Mouse (Mus musculus) neural tube, embryonic 15.5 days (tissue): ENCODE data around the gene Olfr1222. TPM values are rescaled to one million over a fixed set of nuclear protein-coding genes. Genes with fewer than 3 reads are reported as not detected.
"Not testable (repeated sequence)": the region's sequence is repeated elsewhere in the genome, so short reads cannot be mapped to it uniquely, and the experiment has no call there.

ENCODE experiments used
- ATAC-seq: fragments of 200-750 bp; cut with Nextera tagmentation; 2 replicates; pipeline ENCODE4 v1.8.0; 2017; ENCODE audit warnings: mild to moderate bottlenecking, moderate TSS enrichment, moderate library complexity; ENCODE audit not compliant: low FRiP score
- H3K27ac ChIP-seq: fragments of 300-500 bp; sonication (generic); replicated peaks from 2 replicates; pipeline ENCODE4 v1.5.1; 2015; ENCODE audit warnings: mild to moderate bottlenecking, inconsistent platforms
- H3K27me3 ChIP-seq: fragments of 300-500 bp; sonication (generic); replicated peaks from 2 replicates; pipeline ENCODE4 v1.6.1; 2015; ENCODE audit warnings: inconsistent platforms
- H3K36me3 ChIP-seq: fragments of 300-500 bp; sonication (generic); 2 replicates; pipeline ENCODE4 v1.6.1; 2015; ENCODE audit warnings: inconsistent platforms
- H3K4me1 ChIP-seq: fragments of 300-500 bp; sonication (generic); 2 replicates; pipeline ENCODE4 v1.6.1; 2015; ENCODE audit warnings: inconsistent platforms
- H3K4me2 ChIP-seq: fragments of 300-500 bp; sonication (generic); 2 replicates; pipeline ENCODE4 v1.6.1; 2015; ENCODE audit warnings: inconsistent platforms, mild to moderate bottlenecking, moderate library complexity
- H3K4me3 ChIP-seq: fragments of 300-500 bp; sonication (generic); replicated peaks from 2 replicates; pipeline ENCODE4 v1.5.1; 2015; ENCODE audit warnings: mild to moderate bottlenecking, inconsistent platforms
- H3K9ac ChIP-seq: fragments of 300-500 bp; sonication (generic); replicated peaks from 2 replicates; pipeline ENCODE4 v1.6.1; 2015; ENCODE audit warnings: mild to moderate bottlenecking, inconsistent platforms
- H3K9me3 ChIP-seq: fragments of 300-500 bp; sonication (generic); replicated peaks from 2 replicates; pipeline ENCODE4 v1.6.1; 2016; ENCODE audit warnings: inconsistent platforms
- WGBS: fragments of 180-500 bp; shearing (Covaris S2); methylation state at CpG from one replicate; pipeline ENCODE4 v1.1.7; 2015; ENCODE audit warnings: mixed read lengths; 5-methylcytosine and 5-hydroxymethylcytosine counted together
- polyA plus RNA-seq: library from polyadenylated mRNA; unstranded; fragments of >200 nt; fragmentation: Nextera tagmentation; extraction: Ambion mirVana; gene quantifications from 2 replicates; pipeline ENCODE4 v1.2.1, GENCODE M21; 2015

Olfr1222 gene
- not detected in 2 replicates for polyA plus RNA-seq

DNA sequence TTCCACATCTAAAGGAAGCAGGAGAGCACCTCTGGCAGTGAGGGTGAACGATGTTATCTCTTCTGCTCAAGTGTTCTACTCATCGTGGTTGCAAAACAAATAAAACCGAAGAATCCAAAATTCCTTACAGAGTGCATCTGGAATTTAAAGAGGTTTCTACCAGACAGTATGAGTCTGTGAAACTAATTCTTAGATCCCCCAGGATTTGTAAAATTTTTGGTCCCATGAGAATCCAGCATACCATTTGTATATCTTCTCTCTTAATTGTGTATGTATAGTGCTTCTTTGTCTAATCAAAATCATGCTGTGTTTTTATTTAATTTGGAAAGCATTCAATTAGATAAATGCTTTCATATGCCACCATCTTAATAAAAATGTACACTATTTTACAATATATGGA, at the start of gene Olfr1222:
TSS of gene Olfr1222 (minus strand) at position 101 of the 400 bp plus-strand sequence.
- no peaks in the 10 kb centered on the region for H3K4me1 ChIP-seq
- no peaks in the 10 kb centered on the region for H3K36me3 ChIP-seq
- no peak for ATAC-seq
- no peak within 1 kb of the TSS for H3K9ac ChIP-seq
- no peaks in the 10 kb centered on the region for H3K9me3 ChIP-seq
- 78% methylated on average over 3 of the region's 3 CpGs for WGBS
- H3K27me3 ChIP-seq, result no peaks in the 10 kb centered on the region
- no peak within 1 kb of the TSS for H3K27ac ChIP-seq
- H3K4me3 ChIP-seq, result no peak within 1 kb of the TSS
- H3K4me2 ChIP-seq, result no peak within 1 kb of the TSS

DNA sequence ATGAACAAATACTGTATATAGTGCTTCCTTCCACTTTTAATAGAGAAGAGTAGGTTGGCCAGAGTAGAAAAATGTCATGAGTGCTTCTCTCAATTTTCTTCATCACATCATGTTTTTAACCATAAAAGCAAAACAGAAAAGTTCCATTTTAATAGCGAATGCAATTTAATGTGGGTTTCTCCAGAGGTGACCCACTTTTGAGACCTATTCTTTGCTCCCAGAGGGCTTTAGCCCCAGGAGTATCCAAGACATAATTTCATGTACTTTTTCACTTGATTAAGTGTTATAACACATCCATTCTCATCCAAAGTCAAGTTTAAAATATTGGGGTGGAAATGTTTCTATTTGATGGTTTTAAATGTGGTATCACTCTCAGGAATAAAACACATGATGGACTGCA, 41.7 kb upstream of the Olfr1222 start, which contains the start of gene Olfr1225:
TSS of gene Olfr1225 (minus strand) at position 101 of the 400 bp plus-strand sequence.
- WGBS, result 96% methylated on average over 1 of the region's 1 CpGs
- Histone ChIP-seq H3K9ac (no peak within 1 kb of the TSS), H3K4me3 (no peak within 1 kb of the TSS), H3K9me3 (no peaks in the 10 kb centered on the region), H3K4me1 (no peaks in the 10 kb centered on the region), H3K27ac (no peak within 1 kb of the TSS), H3K4me2 (no peak within 1 kb of the TSS), H3K36me3 (no peaks in the 10 kb centered on the region), H3K27me3 (no peaks in the 10 kb centered on the region)
- no peak for ATAC-seq

DNA sequence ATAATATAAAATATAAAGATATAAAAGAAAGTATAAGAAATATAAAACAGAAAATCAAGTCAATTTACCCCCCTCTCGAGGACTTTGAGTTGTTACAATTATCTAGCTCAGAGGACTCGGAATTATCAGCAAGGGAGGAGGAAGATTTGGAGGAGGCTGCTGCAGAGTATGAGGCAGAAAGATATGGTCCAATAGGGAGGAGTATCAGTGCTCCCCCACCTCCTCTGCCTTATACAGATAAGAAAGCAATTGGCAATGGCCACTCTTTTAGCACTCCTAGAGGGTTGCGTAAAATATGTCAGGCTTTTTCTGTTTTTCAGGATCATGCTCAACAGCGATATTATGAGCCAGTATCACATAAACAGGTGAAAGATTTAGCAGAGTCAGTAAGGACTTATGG, 31.9 kb upstream of the Olfr1222 start:
- not testable (repeated sequence) for ATAC-seq, H3K27me3 ChIP-seq, H3K4me2 ChIP-seq, H3K9ac ChIP-seq, H3K9me3 ChIP-seq, H3K4me1 ChIP-seq, H3K4me3 ChIP-seq, H3K36me3 ChIP-seq, H3K27ac ChIP-seq
- 93% methylated on average over 4 of the region's 4 CpGs for WGBS

DNA sequence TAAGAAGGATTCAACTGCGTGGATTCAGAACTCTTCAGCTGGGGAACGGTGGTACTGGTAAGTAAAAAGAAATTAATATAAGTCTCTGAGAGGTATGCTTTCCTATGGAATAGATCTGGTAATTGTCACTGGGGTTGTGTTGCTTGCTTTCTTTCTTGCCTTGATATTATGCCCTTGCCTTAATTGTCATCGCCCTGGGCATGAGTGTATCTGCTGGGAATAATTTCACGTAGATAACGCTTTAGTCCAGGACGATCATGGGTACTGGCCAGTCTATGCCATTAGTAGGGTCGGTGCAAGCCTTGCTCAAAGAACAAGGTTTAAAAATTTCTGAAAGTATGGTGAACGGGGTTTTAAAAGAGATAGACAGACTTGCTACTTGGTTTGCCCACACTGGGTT, 31.1 kb upstream of the Olfr1222 start, which contains the start of gene Olfr1224-ps1:
TSS of gene Olfr1224-ps1 (minus strand) at position 101 of the 400 bp plus-strand sequence.
- WGBS, result 93% methylated on average over 8 of the region's 8 CpGs
- not testable (repeated sequence) for H3K9ac ChIP-seq, ATAC-seq, H3K27ac ChIP-seq, H3K4me2 ChIP-seq, H3K4me1 ChIP-seq, H3K36me3 ChIP-seq, H3K9me3 ChIP-seq, H3K4me3 ChIP-seq, H3K27me3 ChIP-seq

DNA sequence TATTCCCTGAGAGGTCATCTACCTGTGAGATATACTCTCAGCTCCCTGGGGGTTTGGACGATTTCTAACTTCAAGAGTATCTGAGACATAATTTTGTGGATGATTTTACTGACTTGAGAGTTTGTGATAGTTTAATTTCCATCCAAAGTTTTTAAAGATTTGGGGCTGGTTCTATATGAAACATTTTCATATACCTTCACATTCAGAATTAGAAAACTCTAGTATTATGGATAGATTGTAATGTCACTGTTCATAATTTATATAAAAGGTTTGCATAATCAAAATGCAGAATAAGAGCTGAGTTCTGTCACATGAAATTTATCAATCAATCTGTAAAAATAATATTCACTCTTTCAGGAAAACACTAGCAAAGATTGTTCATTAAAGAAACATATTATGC, 18.6 kb upstream of the Olfr1222 start, which contains the start of gene Olfr1223:
TSS of gene Olfr1223 (minus strand) at position 101 of the 400 bp plus-strand sequence.
- Histone ChIP-seq H3K27ac (no peak within 1 kb of the TSS), H3K9ac (no peak within 1 kb of the TSS), H3K36me3 (no peaks in the 10 kb centered on the region), H3K9me3 (no peaks in the 10 kb centered on the region), H3K4me3 (no peak within 1 kb of the TSS), H3K4me2 (no peak within 1 kb of the TSS), H3K4me1 (no peaks in the 10 kb centered on the region), H3K27me3 (no peaks in the 10 kb centered on the region)
- 79% methylated on average over 1 of the region's 1 CpGs for WGBS
- ATAC-seq, result no peak

DNA sequence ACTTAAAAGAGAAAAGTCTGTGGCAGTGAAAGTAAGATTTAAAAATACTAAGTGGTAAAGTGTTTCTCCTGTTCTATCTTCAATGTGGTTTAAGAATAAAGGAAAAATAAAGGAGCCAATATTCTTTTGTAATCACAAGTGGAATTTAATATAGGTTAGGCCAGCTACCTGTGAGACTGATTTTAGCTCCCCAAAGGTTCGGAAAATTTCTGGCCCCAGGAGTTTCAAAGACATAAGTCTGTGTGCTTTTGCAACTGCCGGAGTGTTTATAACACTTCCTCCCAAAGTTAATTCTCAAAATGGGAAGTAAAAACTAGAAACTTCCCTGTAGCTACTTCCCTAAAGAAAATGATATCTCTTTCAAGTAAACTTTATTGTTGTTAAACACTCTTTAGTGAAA, 15.7 kb downstream of the Olfr1222 start, which contains the start of gene Olfr1221:
TSS of gene Olfr1221 (minus strand) at position 101 of the 400 bp plus-strand sequence.
- Histone ChIP-seq H3K4me1 (no peaks in the 10 kb centered on the region), H3K27me3 (no peaks in the 10 kb centered on the region), H3K9me3 (no peaks in the 10 kb centered on the region), H3K27ac (no peak within 1 kb of the TSS), H3K36me3 (no peaks in the 10 kb centered on the region), H3K9ac (no peak within 1 kb of the TSS), H3K4me3 (no peak within 1 kb of the TSS), H3K4me2 (no peak within 1 kb of the TSS)
- no peak for ATAC-seq
- WGBS, result 90% methylated on average over 2 of the region's 2 CpGs

DNA sequence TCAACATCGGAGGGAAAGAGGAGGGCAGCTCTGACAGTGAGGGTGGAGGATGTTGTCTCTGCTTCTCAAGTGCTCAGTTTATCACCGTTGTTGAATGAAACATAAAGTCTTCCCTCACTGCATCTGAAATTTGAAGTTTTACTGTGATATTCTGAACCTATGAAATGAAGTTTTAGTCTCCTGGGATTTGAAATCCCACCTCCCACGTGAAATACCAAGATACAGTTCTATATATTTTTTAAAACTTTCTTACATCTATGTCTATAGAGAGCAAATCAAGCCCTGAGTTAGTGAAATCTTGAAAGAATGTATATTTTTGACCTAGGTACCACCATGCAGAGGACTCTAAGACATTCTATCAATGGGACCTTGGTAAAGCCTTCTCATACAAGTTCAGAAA, 26.1 kb downstream of the Olfr1222 start, which contains the start of gene Olfr1220:
TSS of gene Olfr1220 (minus strand) at position 101 of the 400 bp plus-strand sequence.
- Histone ChIP-seq H3K27ac (no peak within 1 kb of the TSS), H3K27me3 (no peaks in the 10 kb centered on the region), H3K4me2 (no peak within 1 kb of the TSS), H3K9ac (no peak within 1 kb of the TSS), H3K36me3 (no peaks in the 10 kb centered on the region), H3K4me3 (no peak within 1 kb of the TSS), H3K9me3 (no peaks in the 10 kb centered on the region), H3K4me1 (no peaks in the 10 kb centered on the region)
- no peak for ATAC-seq
- 75% methylated on average over 3 of the region's 3 CpGs for WGBS

DNA sequence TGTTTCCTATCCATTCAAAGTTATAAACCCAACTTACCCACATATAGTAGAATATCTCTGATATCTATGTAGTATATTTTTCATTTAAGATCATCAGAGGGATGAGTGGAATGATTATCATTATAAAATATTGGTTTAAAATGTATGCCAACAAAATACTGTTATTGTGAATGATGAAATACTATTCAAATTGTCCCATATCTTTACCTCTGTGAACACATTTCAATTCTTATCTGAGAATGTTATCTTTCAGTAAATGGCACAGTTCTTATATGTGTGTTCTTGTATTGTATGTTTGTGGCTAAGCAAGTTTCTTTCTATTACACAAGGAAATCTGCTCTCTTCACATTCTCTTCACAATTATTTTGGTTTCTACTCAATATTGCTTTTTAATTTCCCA, 27.2 kb downstream of the Olfr1222 start:
- no peak for ATAC-seq
- no peak overlapping the region for H3K27ac ChIP-seq
- H3K36me3 ChIP-seq, result no peaks in the 10 kb centered on the region
- H3K9me3 ChIP-seq, result no peaks in the 10 kb centered on the region
- H3K4me1 ChIP-seq, result no peaks in the 10 kb centered on the region
- H3K4me3 ChIP-seq, result no peak overlapping the region
- H3K9ac ChIP-seq, result no peak overlapping the region
- no peak overlapping the region for H3K4me2 ChIP-seq
- no peaks in the 10 kb centered on the region for H3K27me3 ChIP-seq

DNA sequence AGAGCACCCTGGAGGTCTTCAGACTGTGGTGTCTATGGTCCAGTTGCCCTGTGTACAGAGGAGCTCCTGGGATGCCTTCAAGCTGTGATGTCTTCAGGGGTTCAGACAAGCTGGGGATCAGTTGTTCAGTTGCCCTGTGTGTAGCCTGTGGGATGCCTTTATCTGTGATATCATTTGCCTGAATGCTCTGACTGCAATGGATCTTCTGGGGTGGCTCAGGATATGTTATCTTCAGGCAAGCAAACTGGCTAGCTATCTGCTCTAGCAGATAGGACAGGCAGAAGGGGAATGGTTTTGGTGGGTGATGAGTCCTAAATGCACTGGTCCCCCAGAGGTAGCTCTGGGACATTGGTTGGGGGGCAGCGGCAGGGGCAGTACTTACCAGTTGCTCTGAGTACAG, 39.0 kb downstream of the Olfr1222 start:
- ATAC-seq, result no peak
- WGBS, result 96% methylated on average over 1 of the region's 1 CpGs
- Histone ChIP-seq H3K9me3 (no peaks in the 10 kb centered on the region), H3K27me3 (no peaks in the 10 kb centered on the region), H3K36me3 (no peaks in the 10 kb centered on the region), H3K27ac (no peak overlapping the region), H3K4me3 (no peak overlapping the region), H3K4me1 (no peaks in the 10 kb centered on the region), H3K4me2 (no peak overlapping the region), H3K9ac (no peak overlapping the region)

DNA sequence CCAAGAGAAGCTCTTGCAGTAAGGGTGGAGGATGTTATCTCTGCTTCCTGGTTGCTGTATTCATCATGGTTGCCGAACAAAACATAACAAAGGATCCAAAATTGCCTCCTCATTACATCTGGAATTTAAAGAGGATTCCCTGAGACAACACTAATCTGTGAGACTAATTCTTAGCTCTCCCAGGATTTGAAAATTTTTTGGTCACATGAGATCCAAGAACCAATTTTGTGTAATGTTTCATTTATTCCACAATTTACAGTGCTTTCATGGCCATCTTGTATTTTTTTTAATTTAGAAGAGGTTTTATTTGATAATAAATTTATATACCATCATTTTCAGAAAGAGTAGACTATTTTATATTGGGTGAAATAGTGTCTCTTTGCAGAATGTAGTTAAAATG, 49.4 kb downstream of the Olfr1222 start, which contains the start of gene Olfr1219:
TSS of gene Olfr1219 (minus strand) at position 101 of the 400 bp plus-strand sequence.
- H3K4me1 ChIP-seq, result no peaks in the 10 kb centered on the region
- WGBS, result 65% methylated on average over 1 of the region's 1 CpGs
- no peak for ATAC-seq
- H3K9me3 ChIP-seq, result no peaks in the 10 kb centered on the region
- H3K27me3 ChIP-seq, result no peaks in the 10 kb centered on the region
- H3K4me2 ChIP-seq, result no peak within 1 kb of the TSS
- no peak within 1 kb of the TSS for H3K4me3 ChIP-seq
- H3K36me3 ChIP-seq, result no peaks in the 10 kb centered on the region
- H3K9ac ChIP-seq, result no peak within 1 kb of the TSS
- H3K27ac ChIP-seq, result no peak within 1 kb of the TSS

DNA sequence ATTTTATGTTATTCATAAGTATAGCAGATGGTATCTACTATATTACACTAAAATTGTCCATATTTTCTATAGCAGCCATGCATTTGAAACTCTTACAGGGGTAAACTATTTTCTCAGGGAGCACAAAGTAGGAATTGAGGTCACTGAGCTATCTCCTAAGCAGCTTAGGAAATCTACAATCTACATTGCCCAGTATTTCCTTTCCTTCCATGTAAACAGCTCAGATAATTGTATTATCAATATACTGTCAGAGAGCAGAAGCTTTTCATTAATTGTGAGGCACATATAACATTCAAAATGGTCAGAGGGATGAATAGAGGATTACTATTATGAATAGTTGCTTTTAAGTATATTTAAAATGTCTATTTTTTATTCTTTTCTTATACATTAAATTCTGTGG, 51.4 kb downstream of the Olfr1222 start:
- Histone ChIP-seq H3K36me3 (no peaks in the 10 kb centered on the region), H3K4me3 (no peak overlapping the region), H3K27ac (no peak overlapping the region), H3K9ac (no peak overlapping the region), H3K27me3 (no peaks in the 10 kb centered on the region), H3K9me3 (no peaks in the 10 kb centered on the region), H3K4me1 (no peaks in the 10 kb centered on the region), H3K4me2 (no peak overlapping the region)
- ATAC-seq, result no peak
